ENCODE assay signal across 9 mouse cellular contexts in the genomic region with DNA sequence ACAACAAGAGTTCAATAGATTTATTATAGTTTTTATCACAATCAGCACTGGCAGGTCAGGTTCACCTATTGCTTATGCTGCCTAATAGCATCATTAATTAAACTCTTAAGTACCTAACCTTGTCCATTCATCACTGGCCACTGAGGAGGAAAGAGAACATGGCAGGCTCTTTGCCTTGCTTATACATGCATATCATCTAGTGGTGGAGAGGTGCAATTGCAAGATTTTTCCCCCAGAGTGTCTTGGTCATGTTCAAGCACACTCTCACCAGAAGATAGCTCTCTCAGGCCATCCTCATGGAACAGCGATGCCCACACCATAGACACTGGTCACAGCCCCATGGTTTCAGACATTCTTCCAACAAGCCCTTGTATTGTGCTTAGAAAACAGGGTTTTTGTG.
A peak's percentile ranks its signal among the peaks of the same experiment; 100 is the strongest.
DNase-seq lines count a peak whose midpoint lies in the region; ATAC-seq and TF ChIP-seq lines count a peak whose summit lies in the region.
"Had no signal": no experiment of that assay in that cellular context is flagged by ENCODE, and none has a peak within 500 bp of the region (broad histone marks: within the 10 kb centered on the region; RNA-seq: fewer than 3 reads in every experiment).

No protein-coding gene starts in this region.

- ATAC-seq in forebrain, embryonic 14.5 days: peak; percentile 30; the same call in 1 of the 2 replicates
- ATAC-seq in forebrain, embryonic 11.5 days (replicated peaks; ENCODE audit: low FRiP score): no peak
- no peak for ATAC-seq in liver, embryonic 14.5 days (ENCODE audit: insufficient read depth)
- no peak for ATAC-seq in liver, embryonic 12.5 days
- no peak for ATAC-seq in monocyte, adult 5-6 weeks (replicated peaks; ENCODE audit: insufficient number of reproducible peaks, low FRiP score, low TSS enrichment, poor library complexity, severe bottlenecking)

- no peaks in the 10 kb centered on the region for H3K27me3 ChIP-seq in forebrain, embryonic 14.5 days (replicated peaks; ENCODE audit: control insufficient read depth, insufficient read depth, low read length)
- H3K27me3 ChIP-seq in forebrain, embryonic 11.5 days (ENCODE audit: control insufficient read depth, insufficient read depth, low read length): no peaks in the 10 kb centered on the region
- no peaks in the 10 kb centered on the region for H3K27me3 ChIP-seq in liver, embryonic 14.5 days (ENCODE audit: control insufficient read depth, insufficient read depth, low read length)
- H3K27me3 ChIP-seq in liver, embryonic 12.5 days (replicated peaks): no peaks in the 10 kb centered on the region
- H3K27me3 ChIP-seq: lung, embryonic 15.5 days had no signal

- no peak overlapping the region for H3K4me2 ChIP-seq in forebrain, embryonic 14.5 days (ENCODE audit: low read length)
- H3K4me2 ChIP-seq in forebrain, embryonic 11.5 days (ENCODE audit: low read depth, low read length, severe bottlenecking): no peak overlapping the region
- no peak overlapping the region for H3K4me2 ChIP-seq in liver, embryonic 14.5 days (ENCODE audit: low read depth)
- no peak overlapping the region for H3K4me2 ChIP-seq in liver, embryonic 12.5 days
- H3K4me2 ChIP-seq: lung, embryonic 15.5 days had no signal

- H3K9me3 ChIP-seq in forebrain, embryonic 14.5 days (replicated peaks; ENCODE audit: control insufficient read depth, low read length): no peaks in the 10 kb centered on the region
- no peaks in the 10 kb centered on the region for H3K9me3 ChIP-seq in forebrain, embryonic 11.5 days (ENCODE audit: control insufficient read depth, low read length)
- no peaks in the 10 kb centered on the region for H3K9me3 ChIP-seq in liver, embryonic 14.5 days (ENCODE audit: control insufficient read depth, low read length)
- no peaks in the 10 kb centered on the region for H3K9me3 ChIP-seq in liver, embryonic 12.5 days (replicated peaks)
- H3K9me3 ChIP-seq: lung, embryonic 15.5 days had no signal

- peaks cover 8% of the 10 kb centered on the region for H3K4me1 ChIP-seq in forebrain, embryonic 14.5 days (ENCODE audit: control insufficient read depth, insufficient read depth, low read length)
- H3K4me1 ChIP-seq in forebrain, embryonic 11.5 days (replicated peaks; ENCODE audit: control insufficient read depth, insufficient read depth, low read length): peaks cover 3% of the 10 kb centered on the region; the same call in 1 of the 2 replicates
- H3K4me1 ChIP-seq in liver, embryonic 14.5 days (replicated peaks; ENCODE audit: control insufficient read depth in 2 of 2, insufficient read depth in 2 of 2, low read length in 1 of 2): no peaks in the 10 kb centered on the region
- no peaks in the 10 kb centered on the region for H3K4me1 ChIP-seq in liver, embryonic 12.5 days

- no peak for TF ChIP-seq EP300 in liver, embryonic 14.5 days (IDR thresholded peaks at IDR 0.05; ENCODE audit: low read depth)

- H3K36me3 ChIP-seq in forebrain, embryonic 14.5 days (ENCODE audit: control insufficient read depth, insufficient read depth, low read length): no peaks in the 10 kb centered on the region
- H3K36me3 ChIP-seq in forebrain, embryonic 11.5 days (ENCODE audit: control insufficient read depth, insufficient read depth, low read length): no peaks in the 10 kb centered on the region
- H3K36me3 ChIP-seq in liver, embryonic 14.5 days (replicated peaks; ENCODE audit: control insufficient read depth, insufficient read depth, low read depth): no peaks in the 10 kb centered on the region
- H3K36me3 ChIP-seq in liver, embryonic 12.5 days: no peaks in the 10 kb centered on the region
- H3K36me3 ChIP-seq: lung, embryonic 15.5 days had no signal

- H3K4me3 ChIP-seq in forebrain, embryonic 14.5 days (ENCODE audit: low read depth, low read length): no peak overlapping the region
- no peak overlapping the region for H3K4me3 ChIP-seq in forebrain, embryonic 11.5 days (ENCODE audit: low read depth, low read length)
- no peak overlapping the region for H3K4me3 ChIP-seq in liver, embryonic 14.5 days (ENCODE audit: insufficient read depth in 1 of 2, low read depth in 2 of 2, low read length in 2 of 2)
- no peak overlapping the region for H3K4me3 ChIP-seq in liver, embryonic 12.5 days
- H3K4me3 ChIP-seq: lung, embryonic 15.5 days had no signal

- DNase-seq in forebrain, embryonic 14.5 days (ENCODE audit: low spot score): peak; percentile 45
- no peak for DNase-seq in forebrain, embryonic 11.5 days (ENCODE audit: low spot score)
- DNase-seq in liver, embryonic 14.5 days (ENCODE audit: low read depth in 3 of 3, low spot score in 3 of 3): no peak
- DNase-seq in brain, adult 2 months (ENCODE audit: low read depth, low spot score): peak; percentile 65
- peak; percentile 47 for DNase-seq in lung, postnatal 36 days
- no peak for DNase-seq in cerebellum, adult 11 months

- peak; percentile 57 for TF ChIP-seq CTCF in liver, embryonic 14.5 days (IDR thresholded peaks at IDR 0.05; ENCODE audit: low read depth)

- H3K27ac ChIP-seq in forebrain, embryonic 14.5 days (ENCODE audit: low read depth, low read length): no peak overlapping the region
- no peak overlapping the region for H3K27ac ChIP-seq in forebrain, embryonic 11.5 days (ENCODE audit: low read depth, low read length)
- H3K27ac ChIP-seq in liver, embryonic 14.5 days: no peak overlapping the region
- no peak overlapping the region for H3K27ac ChIP-seq in liver, embryonic 12.5 days
- H3K27ac ChIP-seq: lung, embryonic 15.5 days had no signal

- 83% methylated on average over 1 of the region's 1 CpGs for WGBS in forebrain, embryonic 14.5 days
- 71% methylated on average over 1 of the region's 1 CpGs for WGBS in forebrain, embryonic 11.5 days
- WGBS in liver, embryonic 14.5 days (ENCODE audit: insufficient replicate concordance): 44% methylated on average over 1 of the region's 1 CpGs
- WGBS in liver, embryonic 12.5 days (ENCODE audit: insufficient replicate concordance): 54% methylated on average over 1 of the region's 1 CpGs

- H3K9ac ChIP-seq in forebrain, embryonic 14.5 days (ENCODE audit: low read length): no peak overlapping the region
- no peak overlapping the region for H3K9ac ChIP-seq in forebrain, embryonic 11.5 days (ENCODE audit: low read length)
- no peak overlapping the region for H3K9ac ChIP-seq in liver, embryonic 14.5 days (replicated peaks)
- no peak overlapping the region for H3K9ac ChIP-seq in liver, embryonic 12.5 days
- H3K9ac ChIP-seq: lung, embryonic 15.5 days had no signal

Comparison
In these comparisons a context has a peak if more than half of its experiments do, and no peak if none do; other contexts are left out.
1. DNase-seq: peak in forebrain, embryonic 14.5 days (single experiment), brain, adult 2 months (single experiment) and lung, postnatal 36 days (single experiment); none in forebrain, embryonic 11.5 days (single experiment), liver, embryonic 14.5 days (0 of 3) and cerebellum, adult 11 months (single experiment).